Mouse (Mus musculus): ENCODE measurements around the gene Gm13290. TPM values are rescaled to one million over a fixed set of nuclear protein-coding genes. Genes with fewer than 3 reads are reported as not detected.
A peak's percentile ranks its signal among the peaks of the same experiment; 100 is the strongest.
"Not testable (repeated sequence)": the region's sequence is repeated elsewhere in the genome, so short reads cannot be mapped to it uniquely, and the experiment has no call there.

Gm13290 gene
- polyA plus RNA-seq, 1 experiment from 2014 or later = not detected

- no CpG with 5 or more reads among the region's 8 CpGs for WGBS
- H3K27ac ChIP-seq (replicated peaks in 1 of 2; ENCODE audit: control insufficient read depth in 1 of 2, insufficient read depth in 1 of 2, low read depth in 2 of 2, low read length in 2 of 2); H3K9ac ChIP-seq (ENCODE audit: low read length); H3K36me3 ChIP-seq (ENCODE audit: control insufficient read depth, insufficient read depth, low read length); H3K9me3 ChIP-seq (ENCODE audit: control insufficient read depth, low read length); ATAC-seq (ENCODE audit: insufficient number of reproducible peaks, insufficient read depth, low FRiP score, low read depth); H3K4me2 ChIP-seq (ENCODE audit: low read length); H3K4me1 ChIP-seq (ENCODE audit: control insufficient read depth in 2 of 2, insufficient read depth in 2 of 2, low read length in 2 of 2): not testable (repeated sequence)
- H3K4me3 ChIP-seq (ENCODE audit: control insufficient read depth in 1 of 2, insufficient read depth in 1 of 2, low read depth in 1 of 2, low read length in 2 of 2) = peak within 1 kb of the TSS in 1 of 2 experiments; percentile 21; a peak in 2 of 4 replicates
- H3K27me3 ChIP-seq (ENCODE audit: control insufficient read depth, insufficient read depth, low read length) = peaks cover 15% of the 10 kb centered on the region
Observed at GRCm38 (mm10) chr4:88805231-88805630, 31.6 kb downstream of the Gm13290 start, which contains the start of gene Gm13288. Gm13288 (plus strand) TSS chr4:88805531.

- WGBS = no CpG with 5 or more reads among the region's 34 CpGs
- peak overlapping the region in 1 of 2 experiments; percentile 21; a peak in 2 of 4 replicates for H3K4me3 ChIP-seq (ENCODE audit: control insufficient read depth in 1 of 2, insufficient read depth in 1 of 2, low read depth in 1 of 2, low read length in 2 of 2)
- ATAC-seq (ENCODE audit: insufficient number of reproducible peaks, insufficient read depth, low FRiP score, low read depth); H3K36me3 ChIP-seq (ENCODE audit: control insufficient read depth, insufficient read depth, low read length); H3K27ac ChIP-seq (replicated peaks in 1 of 2; ENCODE audit: control insufficient read depth in 1 of 2, insufficient read depth in 1 of 2, low read depth in 2 of 2, low read length in 2 of 2); H3K4me2 ChIP-seq (ENCODE audit: low read length); H3K9me3 ChIP-seq (ENCODE audit: control insufficient read depth, low read length); H3K4me1 ChIP-seq (ENCODE audit: control insufficient read depth in 2 of 2, insufficient read depth in 2 of 2, low read length in 2 of 2); H3K9ac ChIP-seq (ENCODE audit: low read length): not testable (repeated sequence)
- H3K27me3 ChIP-seq (ENCODE audit: control insufficient read depth, insufficient read depth, low read length) = peaks cover 15% of the 10 kb centered on the region
Observed at GRCm38 (mm10) chr4:88805761-88806160, 32.1 kb downstream of the Gm13290 start.

GRCm38 (mm10) chr4:88815928-88816327 lies 42.3 kb downstream of the Gm13290 start, which contains the start of gene Ifna7:
Ifna7 (plus strand) TSS chr4:88816228.
- H3K27me3 ChIP-seq (ENCODE audit: control insufficient read depth, insufficient read depth, low read length) = no peaks in the 10 kb centered on the region
- 47% methylated on average over 3 of the region's 3 CpGs for WGBS
- no peaks in the 10 kb centered on the region for H3K36me3 ChIP-seq (ENCODE audit: control insufficient read depth, insufficient read depth, low read length)
- no peak for ATAC-seq (ENCODE audit: insufficient number of reproducible peaks, insufficient read depth, low FRiP score, low read depth)
- no peaks in the 10 kb centered on the region for H3K4me1 ChIP-seq (ENCODE audit: control insufficient read depth in 2 of 2, insufficient read depth in 2 of 2, low read length in 2 of 2)
- no peak within 1 kb of the TSS for H3K4me3 ChIP-seq (ENCODE audit: control insufficient read depth in 1 of 2, insufficient read depth in 1 of 2, low read depth in 1 of 2, low read length in 2 of 2)
- no peak within 1 kb of the TSS for H3K4me2 ChIP-seq (ENCODE audit: low read length)
- no peak within 1 kb of the TSS for H3K9ac ChIP-seq (ENCODE audit: low read length)
- no peak within 1 kb of the TSS for H3K27ac ChIP-seq (replicated peaks in 1 of 2; ENCODE audit: control insufficient read depth in 1 of 2, insufficient read depth in 1 of 2, low read depth in 2 of 2, low read length in 2 of 2)
- no peaks in the 10 kb centered on the region for H3K9me3 ChIP-seq (ENCODE audit: control insufficient read depth, low read length)

DNA sequence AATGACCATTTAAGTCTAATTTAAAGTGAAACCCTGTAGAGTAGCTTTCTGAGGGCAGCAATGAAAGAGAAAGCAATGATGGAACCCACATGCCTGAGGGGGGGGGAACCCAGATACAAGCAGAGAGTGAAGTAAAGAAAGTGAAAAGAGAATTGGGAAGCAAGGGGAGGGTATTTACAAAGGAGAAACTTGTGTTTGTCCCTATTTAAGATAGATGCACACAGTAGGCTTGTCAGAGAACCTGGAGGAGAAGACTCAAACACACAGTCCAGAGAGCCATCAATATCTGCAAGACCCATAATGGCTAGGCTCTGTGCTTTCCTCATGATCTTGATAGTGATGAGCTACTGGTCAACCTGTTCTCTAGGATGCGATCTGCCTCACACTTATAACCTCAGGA lies 46.0 kb downstream of the Gm13290 start, which contains the start of gene Ifna11:
TSS of gene Ifna11 (plus strand) at position 301 of the 400 bp plus-strand sequence.
- ATAC-seq (ENCODE audit: insufficient number of reproducible peaks, insufficient read depth, low FRiP score, low read depth) = no peak
- H3K9me3 ChIP-seq (ENCODE audit: control insufficient read depth, low read length) = no peaks in the 10 kb centered on the region
- no peak within 1 kb of the TSS for H3K4me3 ChIP-seq (ENCODE audit: control insufficient read depth in 1 of 2, insufficient read depth in 1 of 2, low read depth in 1 of 2, low read length in 2 of 2)
- H3K9ac ChIP-seq (ENCODE audit: low read length) = no peak within 1 kb of the TSS
- WGBS = 63% methylated on average over 1 of the region's 1 CpGs
- no peaks in the 10 kb centered on the region for H3K4me1 ChIP-seq (ENCODE audit: control insufficient read depth in 2 of 2, insufficient read depth in 2 of 2, low read length in 2 of 2)
- no peaks in the 10 kb centered on the region for H3K36me3 ChIP-seq (ENCODE audit: control insufficient read depth, insufficient read depth, low read length)
- H3K27ac ChIP-seq (replicated peaks in 1 of 2; ENCODE audit: control insufficient read depth in 1 of 2, insufficient read depth in 1 of 2, low read depth in 2 of 2, low read length in 2 of 2) = no peak within 1 kb of the TSS
- H3K4me2 ChIP-seq (ENCODE audit: low read length) = no peak within 1 kb of the TSS
- H3K27me3 ChIP-seq (ENCODE audit: control insufficient read depth, insufficient read depth, low read length) = no peaks in the 10 kb centered on the region

DNA sequence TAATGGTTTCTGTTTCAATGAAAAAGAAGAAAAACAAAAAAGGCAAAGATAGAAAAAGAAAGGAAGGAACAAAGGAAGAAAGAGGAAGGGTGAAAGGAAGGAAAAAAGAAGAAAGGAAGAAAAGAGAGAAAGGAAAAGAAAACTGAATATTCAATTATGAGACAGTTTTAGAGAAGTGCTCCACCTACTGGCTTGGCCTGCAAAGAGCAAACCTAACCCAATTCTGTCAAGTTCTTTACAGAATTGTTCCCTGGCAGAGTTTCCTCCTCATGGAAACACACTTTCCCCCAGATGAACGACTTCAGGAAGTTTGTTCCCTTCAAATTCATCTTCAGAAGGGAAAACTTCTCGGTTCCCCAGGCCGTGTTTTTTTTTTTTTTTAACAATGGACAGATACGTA lies 49.4 kb downstream of the Gm13290 start:
- Histone ChIP-seq H3K36me3 (ENCODE audit: control insufficient read depth, insufficient read depth, low read length) (no peaks in the 10 kb centered on the region), H3K27me3 (ENCODE audit: control insufficient read depth, insufficient read depth, low read length) (no peaks in the 10 kb centered on the region), H3K9ac (ENCODE audit: low read length) (no peak overlapping the region), H3K9me3 (ENCODE audit: control insufficient read depth, low read length) (no peaks in the 10 kb centered on the region), H3K27ac (replicated peaks in 1 of 2; ENCODE audit: control insufficient read depth in 1 of 2, insufficient read depth in 1 of 2, low read depth in 2 of 2, low read length in 2 of 2) (no peak overlapping the region), H3K4me2 (ENCODE audit: low read length) (no peak overlapping the region), H3K4me1 (ENCODE audit: control insufficient read depth in 2 of 2, insufficient read depth in 2 of 2, low read length in 2 of 2) (no peaks in the 10 kb centered on the region), H3K4me3 (ENCODE audit: control insufficient read depth in 1 of 2, insufficient read depth in 1 of 2, low read depth in 1 of 2, low read length in 2 of 2) (no peak overlapping the region)
- ATAC-seq (ENCODE audit: insufficient number of reproducible peaks, insufficient read depth, low FRiP score, low read depth) = no peak
- 23% methylated on average over 4 of the region's 4 CpGs for WGBS

Other genes starting within 250 kb of the Gm13290 start
- not detected in 2 replicates for gene Ifna15, start 215.6 kb upstream of the Gm13290 start, polyA plus RNA-seq (2014; fragmentation: Nextera tagmentation; extraction: Ambion mirVana)
- not detected in 2 replicates for gene Ifna14, start 202.0 kb upstream of the Gm13290 start, polyA plus RNA-seq (2014; fragmentation: Nextera tagmentation; extraction: Ambion mirVana)
- gene Ifna9, start 181.4 kb upstream of the Gm13290 start, polyA plus RNA-seq (2014; fragmentation: Nextera tagmentation; extraction: Ambion mirVana) = not detected in 2 replicates
- not detected in 2 replicates for gene Ifna12, start 170.5 kb upstream of the Gm13290 start, polyA plus RNA-seq (2014; fragmentation: Nextera tagmentation; extraction: Ambion mirVana)
- gene C87499, start 139.4 kb upstream of the Gm13290 start, polyA plus RNA-seq (2014; fragmentation: Nextera tagmentation; extraction: Ambion mirVana) = not detected in 2 replicates
- not detected in 2 replicates for gene Ifna13, start 129.4 kb upstream of the Gm13290 start, polyA plus RNA-seq (2014; fragmentation: Nextera tagmentation; extraction: Ambion mirVana)
- gene Ifna16, start 96.9 kb upstream of the Gm13290 start, polyA plus RNA-seq (2014; fragmentation: Nextera tagmentation; extraction: Ambion mirVana) = not detected in 2 replicates
- not detected in 2 replicates for gene Ifna2, start 89.9 kb upstream of the Gm13290 start, polyA plus RNA-seq (2014; fragmentation: Nextera tagmentation; extraction: Ambion mirVana)
- gene Ifnab, start 82.5 kb upstream of the Gm13290 start, polyA plus RNA-seq (2014; fragmentation: Nextera tagmentation; extraction: Ambion mirVana) = not detected in 2 replicates
- 1.6 and 1.7 TPM in 2 replicates for gene Gm26566, start 52.0 kb upstream of the Gm13290 start, polyA plus RNA-seq (2014; fragmentation: Nextera tagmentation; extraction: Ambion mirVana)
- gene Klhl9, start 51.4 kb upstream of the Gm13290 start, polyA plus RNA-seq (2014; fragmentation: Nextera tagmentation; extraction: Ambion mirVana) = 105 and 108 TPM in 2 replicates
- gene Gm13271, start 19.0 kb upstream of the Gm13290 start, polyA plus RNA-seq (2014; fragmentation: Nextera tagmentation; extraction: Ambion mirVana) = not detected in 2 replicates
- gene Gm13283, start 13.7 kb upstream of the Gm13290 start, polyA plus RNA-seq (2014; fragmentation: Nextera tagmentation; extraction: Ambion mirVana) = 0.49 TPM in 1 of 2 replicates, not detected in the other
- gene Gm13289, start 3.1 kb downstream of the Gm13290 start, polyA plus RNA-seq (2014; fragmentation: Nextera tagmentation; extraction: Ambion mirVana) = not detected in 2 replicates
- gene Gm13272, start 6.0 kb downstream of the Gm13290 start, polyA plus RNA-seq (2014; fragmentation: Nextera tagmentation; extraction: Ambion mirVana) = not detected in 2 replicates
- gene Ifnz, start 8.3 kb downstream of the Gm13290 start, polyA plus RNA-seq (2014; fragmentation: Nextera tagmentation; extraction: Ambion mirVana) = not detected in 2 replicates
- not detected in 2 replicates for gene Gm13276, start 11.9 kb downstream of the Gm13290 start, polyA plus RNA-seq (2014; fragmentation: Nextera tagmentation; extraction: Ambion mirVana)
- not detected in 2 replicates for gene Gm13277, start 14.8 kb downstream of the Gm13290 start, polyA plus RNA-seq (2014; fragmentation: Nextera tagmentation; extraction: Ambion mirVana)
- gene Gm13278, start 17.7 kb downstream of the Gm13290 start, polyA plus RNA-seq (2014; fragmentation: Nextera tagmentation; extraction: Ambion mirVana) = not detected in 2 replicates
- not detected in 2 replicates for gene Gm13275, start 20.7 kb downstream of the Gm13290 start, polyA plus RNA-seq (2014; fragmentation: Nextera tagmentation; extraction: Ambion mirVana)
- gene Gm13279, start 23.6 kb downstream of the Gm13290 start, polyA plus RNA-seq (2014; fragmentation: Nextera tagmentation; extraction: Ambion mirVana) = not detected in 2 replicates
- gene Gm13285, start 25.8 kb downstream of the Gm13290 start, polyA plus RNA-seq (2014; fragmentation: Nextera tagmentation; extraction: Ambion mirVana) = 0.66 and 0.80 TPM in 2 replicates
- gene Gm13287, start 29.4 kb downstream of the Gm13290 start, polyA plus RNA-seq (2014; fragmentation: Nextera tagmentation; extraction: Ambion mirVana) = not detected in 2 replicates
- gene Gm13288, start 31.7 kb downstream of the Gm13290 start, polyA plus RNA-seq (2014; fragmentation: Nextera tagmentation; extraction: Ambion mirVana) = 0.07 TPM in 1 of 2 replicates, not detected in the other
- gene Ifna7, start 42.4 kb downstream of the Gm13290 start, polyA plus RNA-seq (2014; fragmentation: Nextera tagmentation; extraction: Ambion mirVana) = not detected in 2 replicates
- gene Ifna11, start 46.1 kb downstream of the Gm13290 start, polyA plus RNA-seq (2014; fragmentation: Nextera tagmentation; extraction: Ambion mirVana) = not detected in 2 replicates
- not detected in 2 replicates for gene Ifna6, start 53.6 kb downstream of the Gm13290 start, polyA plus RNA-seq (2014; fragmentation: Nextera tagmentation; extraction: Ambion mirVana)
- gene Ifna5, start 61.7 kb downstream of the Gm13290 start, polyA plus RNA-seq (2014; fragmentation: Nextera tagmentation; extraction: Ambion mirVana) = not detected in 2 replicates
- not detected in 2 replicates for gene Ifna4, start 68.0 kb downstream of the Gm13290 start, polyA plus RNA-seq (2014; fragmentation: Nextera tagmentation; extraction: Ambion mirVana)
- gene Ifna1, start 76.3 kb downstream of the Gm13290 start, polyA plus RNA-seq (2014; fragmentation: Nextera tagmentation; extraction: Ambion mirVana) = not detected in 2 replicates
- gene Ifne, start 106.4 kb downstream of the Gm13290 start, polyA plus RNA-seq (2014; fragmentation: Nextera tagmentation; extraction: Ambion mirVana) = not detected in 2 replicates